Mouse (Mus musculus) ES-Bruce4 (cell line): ENCODE measurements around the gene Tmem88.

ENCODE experiments used
- CTCF ChIP-seq: IDR thresholded peaks from one replicate; pipeline ENCODE4 v1.8.1; 2011; ENCODE audit warnings: low read depth, low read length
- POLR2A ChIP-seq: IDR thresholded peaks from one replicate; pipeline ENCODE4 v1.8.1; 2011; ENCODE audit warnings: low read length; ENCODE audit not compliant: insufficient read depth

- TF ChIP-seq POLR2A (no peak), CTCF (no peak)
Observed at GRCm38 (mm10) chr11:69437291-69437690, 39.3 kb upstream of the Tmem88 start.
